Mouse (Mus musculus): Measurements from ENCODE around the gene Gm20388.

DNA sequence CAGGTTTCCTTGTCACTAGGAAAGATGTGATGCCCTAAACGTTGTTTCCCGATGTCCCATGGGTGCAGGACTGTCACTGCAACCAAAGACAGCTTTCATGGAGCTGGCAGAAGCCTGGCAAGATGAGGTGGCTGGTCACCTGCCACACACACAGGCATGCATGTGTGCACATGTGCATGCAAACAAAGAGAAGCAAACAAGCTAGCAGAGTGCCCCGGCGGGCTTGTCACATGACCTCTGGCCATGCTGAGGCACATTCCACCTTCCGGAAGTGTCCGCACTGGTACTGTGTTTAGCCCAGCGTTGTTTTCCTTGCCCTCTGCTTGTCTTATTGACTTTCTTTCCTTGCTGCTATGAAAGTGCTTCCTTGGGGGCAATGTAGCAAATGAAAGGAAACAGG lies 4417.6 kb downstream of the Gm20388 start:
- TF ChIP-seq CTCF (IDR thresholded peaks at IDR 0.05; ENCODE audit: extremely low read depth, insufficient read depth, low read length) (no peak), POLR2A (IDR thresholded peaks at IDR 0.05; ENCODE audit: extremely low read depth, insufficient read depth, low read length) (no peak)

All from cortical plate, adult 2 months (tissue).